Mouse (Mus musculus): ENCODE data around the gene Syngr1. TPM values are rescaled to one million over a fixed set of nuclear protein-coding genes. Genes with fewer than 3 reads are reported as not detected.

Gene Syngr1
- polyA plus RNA-seq, 1 experiment from 2014 or later = 14.9 TPM

DNA sequence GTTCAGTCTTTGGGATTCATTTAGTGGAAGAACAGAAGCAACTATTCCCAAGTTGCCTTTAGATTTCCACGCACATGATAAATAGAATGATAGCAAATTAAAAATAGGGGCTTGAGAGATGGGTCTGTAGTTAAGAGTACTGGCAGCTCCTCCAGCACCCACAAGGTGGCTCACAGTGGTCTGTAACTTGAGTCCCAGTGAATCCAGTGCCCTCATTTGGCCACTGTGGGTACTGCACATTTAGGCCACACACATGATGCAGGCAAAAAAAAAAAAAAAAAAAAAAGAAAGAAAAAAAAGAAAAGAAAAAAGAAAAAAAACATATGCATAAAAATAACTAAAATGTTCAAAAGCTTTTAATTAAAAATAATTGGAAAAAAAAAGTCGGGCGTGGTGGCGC, 2.5 kb upstream of the Syngr1 start:
- H3K36me3 ChIP-seq (ENCODE audit: insufficient read depth) = no peaks in the 10 kb centered on the region
- H3K4me2 ChIP-seq = no peak overlapping the region
- peak; percentile 90 for TF ChIP-seq CTCF (IDR thresholded peaks at IDR 0.05; ENCODE audit: low read depth)
- H3K4me1 ChIP-seq (ENCODE audit: insufficient read depth) = no peaks in the 10 kb centered on the region
- DNase-seq = peak; percentile 97
- no peaks in the 10 kb centered on the region for H3K9me3 ChIP-seq (ENCODE audit: low read depth, low read length)
- H3K27ac ChIP-seq (ENCODE audit: low read depth) = no peak overlapping the region
- no peak overlapping the region for H3K4me3 ChIP-seq (ENCODE audit: low read depth, low read length)
- WGBS = 32% methylated on average over 4 of the region's 4 CpGs
- H3K9ac ChIP-seq = no peak overlapping the region
- H3K27me3 ChIP-seq (ENCODE audit: insufficient read depth, low read length) = peaks cover 34% of the 10 kb centered on the region
- ATAC-seq (ENCODE audit: insufficient read depth) = no peak

DNA sequence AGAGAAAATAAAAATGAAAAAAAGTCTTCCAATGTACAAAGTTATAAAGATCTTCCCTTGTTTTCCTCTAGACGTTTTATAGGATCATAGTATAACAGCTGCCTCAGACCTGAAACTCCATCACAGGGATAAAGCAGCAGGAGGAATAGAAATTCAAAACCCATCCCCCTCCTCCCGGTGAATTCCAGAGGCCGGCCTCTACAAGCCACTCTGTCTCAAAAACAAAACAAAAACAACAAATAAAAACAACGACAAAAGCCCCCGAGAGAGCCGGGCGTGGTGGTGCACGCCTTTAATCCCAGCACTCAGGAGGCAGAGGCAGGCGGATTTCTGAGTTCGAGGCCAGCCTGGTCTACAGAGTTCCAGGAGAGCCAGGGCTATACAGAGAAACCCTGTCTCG, 979 bp upstream of the Syngr1 start:
- Histone ChIP-seq H3K4me3 (ENCODE audit: low read depth, low read length) (no peak overlapping the region), H3K9ac (no peak overlapping the region), H3K36me3 (ENCODE audit: insufficient read depth) (no peaks in the 10 kb centered on the region), H3K4me1 (ENCODE audit: insufficient read depth) (no peaks in the 10 kb centered on the region), H3K9me3 (ENCODE audit: low read depth, low read length) (no peaks in the 10 kb centered on the region), H3K4me2 (no peak overlapping the region), H3K27me3 (ENCODE audit: insufficient read depth, low read length) (peaks cover 34% of the 10 kb centered on the region), H3K27ac (ENCODE audit: low read depth) (no peak overlapping the region)
- no peak for ATAC-seq (ENCODE audit: insufficient read depth)
- no peak for TF ChIP-seq CTCF (IDR thresholded peaks at IDR 0.05; ENCODE audit: low read depth)
- DNase-seq = no peak
- 71% methylated on average over 11 of the region's 11 CpGs for WGBS

DNA sequence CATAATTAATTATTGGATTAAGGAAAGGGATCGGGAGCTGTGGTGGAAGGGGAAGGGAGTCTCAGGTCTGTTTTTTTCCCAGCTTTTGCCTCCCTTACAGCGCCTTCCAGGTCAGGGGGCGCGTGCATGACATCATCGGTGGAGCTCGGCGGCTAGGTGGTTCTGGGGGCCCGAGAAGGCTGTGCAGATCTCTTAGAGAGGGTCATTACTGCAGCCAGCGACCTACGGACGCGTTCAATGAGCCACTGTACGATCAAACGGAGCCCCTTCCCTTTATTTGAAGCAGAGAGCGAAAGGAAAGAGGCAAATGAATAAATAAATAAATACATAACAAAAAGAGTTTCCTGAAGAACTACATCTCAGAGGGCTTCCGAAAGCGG, 403 bp upstream of the Syngr1 start:
- peak; percentile 37 for DNase-seq
- Histone ChIP-seq H3K9ac (peak overlapping the region; percentile 60), H3K36me3 (ENCODE audit: insufficient read depth) (no peaks in the 10 kb centered on the region), H3K4me2 (peak overlapping the region; percentile 94), H3K27ac (ENCODE audit: low read depth) (no peak overlapping the region), H3K4me1 (ENCODE audit: insufficient read depth) (no peaks in the 10 kb centered on the region), H3K9me3 (ENCODE audit: low read depth, low read length) (no peaks in the 10 kb centered on the region), H3K4me3 (ENCODE audit: low read depth, low read length) (peak overlapping the region; percentile 59), H3K27me3 (ENCODE audit: insufficient read depth, low read length) (peaks cover 34% of the 10 kb centered on the region)
- TF ChIP-seq CTCF (IDR thresholded peaks at IDR 0.05; ENCODE audit: low read depth) = no peak
- no peak for ATAC-seq (ENCODE audit: insufficient read depth)
- under 1% methylated on average over 17 of the region's 17 CpGs for WGBS

DNA sequence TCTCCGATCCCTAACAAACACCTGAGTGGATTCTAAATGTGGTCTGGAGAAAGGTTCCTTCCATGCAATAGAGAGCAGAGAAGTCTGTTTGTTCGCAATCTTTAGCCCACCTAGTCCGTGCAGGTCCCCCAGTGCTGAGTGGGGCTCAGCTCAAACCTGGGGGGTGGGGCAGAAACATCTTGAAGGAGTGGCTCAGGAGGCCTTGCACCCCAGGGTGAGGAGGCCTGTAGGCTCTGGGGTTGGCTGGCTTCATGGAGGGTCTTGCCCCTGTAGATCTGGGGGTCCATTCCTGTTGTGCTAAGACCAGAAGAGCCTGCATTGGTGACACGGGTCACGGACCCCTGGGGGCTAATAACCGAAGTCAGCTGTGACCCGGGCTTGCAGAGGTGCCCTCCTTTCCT, 907 bp downstream of the Syngr1 start:
- H3K9me3 ChIP-seq (ENCODE audit: low read depth, low read length) = no peaks in the 10 kb centered on the region
- H3K9ac ChIP-seq = no peak overlapping the region
- peak overlapping the region; percentile 94 for H3K4me2 ChIP-seq
- no peaks in the 10 kb centered on the region for H3K36me3 ChIP-seq (ENCODE audit: insufficient read depth)
- WGBS = 25% methylated on average over 7 of the region's 7 CpGs
- no peak overlapping the region for H3K27ac ChIP-seq (ENCODE audit: low read depth)
- H3K4me1 ChIP-seq (ENCODE audit: insufficient read depth) = no peaks in the 10 kb centered on the region
- peaks cover 34% of the 10 kb centered on the region for H3K27me3 ChIP-seq (ENCODE audit: insufficient read depth, low read length)
- peak overlapping the region; percentile 59; the same call in 1 of the 2 replicates for H3K4me3 ChIP-seq (ENCODE audit: low read depth, low read length)
- TF ChIP-seq CTCF (IDR thresholded peaks at IDR 0.05; ENCODE audit: low read depth) = no peak
- ATAC-seq (ENCODE audit: insufficient read depth) = no peak
- no peak for DNase-seq

DNA sequence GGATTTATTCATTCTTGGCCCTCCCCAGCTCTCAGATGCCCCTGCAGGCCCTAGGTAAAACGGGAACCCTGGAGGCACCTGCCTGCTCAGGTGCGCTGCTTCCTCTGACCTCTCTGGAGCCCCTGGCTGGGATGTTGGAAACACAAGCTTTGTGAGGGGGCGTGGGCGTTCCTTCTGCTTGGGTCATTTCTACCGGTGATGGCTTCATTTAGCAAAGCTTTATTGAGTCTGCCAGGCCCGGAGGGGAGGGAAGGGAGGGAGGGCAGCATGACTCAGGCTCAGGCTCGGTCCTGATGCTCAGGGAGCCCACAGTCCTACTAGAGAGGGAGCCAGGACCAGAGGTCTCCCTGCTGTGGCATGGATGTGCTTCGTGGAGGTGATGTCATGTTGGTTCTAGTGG, 1.5 kb downstream of the Syngr1 start:
- Histone ChIP-seq H3K4me2 (peak overlapping the region; percentile 94; the same call in 1 of the 2 replicates), H3K36me3 (ENCODE audit: insufficient read depth) (no peaks in the 10 kb centered on the region), H3K4me3 (ENCODE audit: low read depth, low read length) (no peak overlapping the region), H3K27me3 (ENCODE audit: insufficient read depth, low read length) (peaks cover 34% of the 10 kb centered on the region), H3K4me1 (ENCODE audit: insufficient read depth) (no peaks in the 10 kb centered on the region), H3K27ac (ENCODE audit: low read depth) (no peak overlapping the region), H3K9ac (no peak overlapping the region), H3K9me3 (ENCODE audit: low read depth, low read length) (no peaks in the 10 kb centered on the region)
- TF ChIP-seq CTCF (IDR thresholded peaks at IDR 0.05; ENCODE audit: low read depth) = no peak
- DNase-seq = no peak
- 20% methylated on average over 8 of the region's 8 CpGs for WGBS
- ATAC-seq (ENCODE audit: insufficient read depth) = no peak

DNA sequence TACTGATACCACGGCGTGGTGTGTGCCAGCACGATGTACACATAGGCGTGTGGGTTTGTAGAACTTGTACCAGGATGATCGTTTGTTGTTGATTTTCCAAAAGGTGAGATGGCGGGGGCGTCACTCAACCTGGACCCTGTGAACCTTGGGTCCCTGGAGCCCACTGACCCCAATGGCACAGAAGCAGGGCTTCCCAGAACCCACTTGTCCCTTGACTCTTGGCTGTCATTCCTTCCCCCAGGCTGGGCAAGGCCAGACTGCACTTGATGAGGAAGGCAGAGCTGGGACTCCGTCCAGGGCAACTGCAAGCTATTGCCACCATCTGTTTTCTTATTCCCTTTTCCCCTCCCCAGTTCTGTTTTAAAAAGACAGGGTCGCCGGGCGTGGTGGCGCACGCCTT, 3.1 kb downstream of the Syngr1 start:
- H3K9ac ChIP-seq = no peak overlapping the region
- no peak overlapping the region for H3K27ac ChIP-seq (ENCODE audit: low read depth)
- H3K4me1 ChIP-seq (ENCODE audit: insufficient read depth) = no peaks in the 10 kb centered on the region
- no peak for TF ChIP-seq CTCF (IDR thresholded peaks at IDR 0.05; ENCODE audit: low read depth)
- H3K4me3 ChIP-seq (ENCODE audit: low read depth, low read length) = no peak overlapping the region
- ATAC-seq (ENCODE audit: insufficient read depth) (no peak), DNase-seq (no peak)
- 88% methylated on average over 13 of the region's 13 CpGs for WGBS
- peaks cover 42% of the 10 kb centered on the region for H3K27me3 ChIP-seq (ENCODE audit: insufficient read depth, low read length)
- no peaks in the 10 kb centered on the region for H3K9me3 ChIP-seq (ENCODE audit: low read depth, low read length)
- H3K36me3 ChIP-seq (ENCODE audit: insufficient read depth) = no peaks in the 10 kb centered on the region
- no peak overlapping the region for H3K4me2 ChIP-seq

DNA sequence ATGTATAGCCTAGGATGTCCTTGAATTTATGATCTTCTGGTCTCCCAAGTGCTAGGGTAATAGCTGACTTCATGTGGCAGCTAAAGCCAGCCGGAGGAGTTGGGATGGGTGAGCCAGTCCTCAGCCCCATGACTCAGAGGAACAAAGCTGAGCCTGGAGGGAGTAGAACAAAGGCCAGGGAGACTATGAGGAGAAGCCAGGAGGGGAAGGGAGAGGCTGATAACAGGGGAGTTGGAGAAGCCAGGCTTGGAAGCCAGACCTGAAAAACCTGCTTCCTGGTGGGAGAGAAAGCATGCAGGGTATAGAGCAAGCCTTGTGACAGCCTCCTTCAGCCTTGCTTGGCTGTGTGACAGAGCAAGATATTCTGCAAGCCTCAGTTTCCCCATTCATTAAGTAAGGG, 4.5 kb downstream of the Syngr1 start:
- Histone ChIP-seq H3K27me3 (ENCODE audit: insufficient read depth, low read length) (peaks cover 31% of the 10 kb centered on the region), H3K4me3 (ENCODE audit: low read depth, low read length) (no peak overlapping the region), H3K4me1 (ENCODE audit: insufficient read depth) (no peaks in the 10 kb centered on the region), H3K4me2 (no peak overlapping the region), H3K9me3 (ENCODE audit: low read depth, low read length) (no peaks in the 10 kb centered on the region), H3K9ac (no peak overlapping the region), H3K27ac (ENCODE audit: low read depth) (no peak overlapping the region), H3K36me3 (ENCODE audit: insufficient read depth) (no peaks in the 10 kb centered on the region)
- TF ChIP-seq CTCF (IDR thresholded peaks at IDR 0.05; ENCODE audit: low read depth) = no peak
- no peak for ATAC-seq (ENCODE audit: insufficient read depth)
- WGBS = 46% methylated on average over 1 of the region's 1 CpGs
- DNase-seq = peak; percentile 19

DNA sequence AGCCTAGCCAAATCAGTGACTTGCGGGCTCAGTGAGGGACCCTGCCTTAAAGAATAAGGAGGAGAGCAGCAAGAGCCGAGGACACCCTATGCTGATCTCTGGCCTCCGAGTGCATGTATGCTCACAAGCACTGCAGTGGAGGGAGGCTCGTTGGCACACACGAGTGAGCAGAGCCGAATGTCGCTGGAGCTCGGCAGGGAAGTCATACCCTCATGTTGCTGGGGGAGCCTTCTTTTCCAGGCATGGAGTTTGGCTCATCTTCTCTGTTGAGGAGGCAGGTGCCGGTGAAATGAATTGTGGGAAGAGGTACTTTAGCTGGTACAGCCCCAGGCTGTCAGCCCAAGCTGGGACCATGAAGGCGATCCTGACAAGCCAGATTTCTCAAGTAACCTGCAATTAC, 5.3 kb downstream of the Syngr1 start:
- H3K9ac ChIP-seq = no peak overlapping the region
- 76% methylated on average over 10 of the region's 10 CpGs for WGBS
- no peak for ATAC-seq (ENCODE audit: insufficient read depth)

More for the DNA sequence above, 5.3 kb downstream of the Syngr1 start:
- no peaks in the 10 kb centered on the region for H3K36me3 ChIP-seq (ENCODE audit: insufficient read depth)
- H3K9me3 ChIP-seq (ENCODE audit: low read depth, low read length) = no peaks in the 10 kb centered on the region
- H3K27me3 ChIP-seq (ENCODE audit: insufficient read depth, low read length) = peaks cover 23% of the 10 kb centered on the region
- TF ChIP-seq CTCF (IDR thresholded peaks at IDR 0.05; ENCODE audit: low read depth) = no peak
- H3K4me1 ChIP-seq (ENCODE audit: insufficient read depth) = no peaks in the 10 kb centered on the region
- H3K4me3 ChIP-seq (ENCODE audit: low read depth, low read length) = no peak overlapping the region
- no peak overlapping the region for H3K4me2 ChIP-seq
- no peak for DNase-seq
- no peak overlapping the region for H3K27ac ChIP-seq (ENCODE audit: low read depth)

All from lung, embryonic 14.5 days (tissue).